Mouse (Mus musculus) heart, embryonic 14.5 days (tissue): ENCODE measurements around the gene Ccnc. TPM values are rescaled to one million over a fixed set of nuclear protein-coding genes. Genes with fewer than 3 reads are reported as not detected.

Source experiments
- ATAC-seq: fragments of 200-750 bp; cut with Nextera tagmentation; 2 replicates; pipeline ENCODE4 v1.8.0; 2017; ENCODE audit warnings: low read depth, moderate TSS enrichment; ENCODE audit not compliant: insufficient number of reproducible peaks, insufficient read depth, low FRiP score
- H3K27ac ChIP-seq, 2 experiments: fragments of 200-500 bp in 1 of 2; fragments of 300-500 bp in 1 of 2; sonication (generic) in 1 of 2; replicated peaks in 1 of 2; 2 replicates each; pipeline ENCODE4 v1.5.1; 2012 to 2014; ENCODE audit warnings: low read depth in 2 of 2, low read length in 2 of 2, control low read depth in 1 of 2, mild to moderate bottlenecking in 1 of 2, mixed read lengths in 1 of 2; ENCODE audit not compliant: control insufficient read depth in 1 of 2, insufficient read depth in 1 of 2
- H3K27me3 ChIP-seq: fragments of 300-500 bp; sonication (generic); 2 replicates; pipeline ENCODE4 v1.6.1; 2014; ENCODE audit warnings: mild to moderate bottlenecking, low read length, control low read depth; ENCODE audit not compliant: control insufficient read depth, insufficient read depth
- H3K36me3 ChIP-seq: fragments of 300-500 bp; sonication (generic); 2 replicates; pipeline ENCODE4 v1.6.1; 2014; ENCODE audit warnings: mild to moderate bottlenecking, control low read depth, low read length, mixed read lengths; ENCODE audit not compliant: control insufficient read depth, insufficient read depth
- H3K4me1 ChIP-seq, 2 experiments: fragments of 200-500 bp in 1 of 2; fragments of 300-500 bp in 1 of 2; sonication (generic) in 1 of 2; 2 replicates each; pipeline ENCODE4 v1.6.1; 2012 to 2014; ENCODE audit warnings: low read length in 2 of 2, control low read depth in 1 of 2, mixed read lengths in 1 of 2; ENCODE audit not compliant: control insufficient read depth in 2 of 2, insufficient read depth in 2 of 2
- H3K4me2 ChIP-seq: fragments of 300-500 bp; sonication (generic); 2 replicates; pipeline ENCODE4 v1.6.1; 2014; ENCODE audit warnings: mild to moderate bottlenecking, low read length
- H3K4me3 ChIP-seq, 2 experiments: fragments of 200-500 bp in 1 of 2; fragments of 300-500 bp in 1 of 2; sonication (generic) in 1 of 2; 2 replicates each; pipeline ENCODE4 v1.5.1; 2012 to 2014; ENCODE audit warnings: low read length in 2 of 2, mild to moderate bottlenecking in 2 of 2, control low read depth in 1 of 2, low read depth in 1 of 2, moderate library complexity in 1 of 2; ENCODE audit not compliant: control insufficient read depth in 1 of 2, insufficient read depth in 1 of 2
- H3K9ac ChIP-seq: fragments of 300-500 bp; sonication (generic); 2 replicates; pipeline ENCODE4 v1.6.1; 2014; ENCODE audit warnings: mild to moderate bottlenecking, low read length
- H3K9me3 ChIP-seq: fragments of 300-500 bp; sonication (generic); 2 replicates; pipeline ENCODE4 v1.6.1; 2016; ENCODE audit warnings: low read length, control low read depth; ENCODE audit not compliant: control insufficient read depth
- WGBS: fragments of 180-500 bp; shearing (Covaris S2); extraction: QIAGEN DNeasy Blood & Tissue Kit; methylation state at CpG from one replicate; pipeline ENCODE4 v1.1.7; 2014; 5-methylcytosine and 5-hydroxymethylcytosine counted together
- polyA plus RNA-seq: library from polyadenylated mRNA; unstranded; fragments of >200 nt; fragmentation: Nextera tagmentation; extraction: Ambion mirVana; gene quantifications from 2 replicates; pipeline ENCODE4 v1.2.1, GENCODE M21; 2014

The Ccnc gene
- polyA plus RNA-seq, 1 experiment from 2014 or later = 29.5 TPM

DNA sequence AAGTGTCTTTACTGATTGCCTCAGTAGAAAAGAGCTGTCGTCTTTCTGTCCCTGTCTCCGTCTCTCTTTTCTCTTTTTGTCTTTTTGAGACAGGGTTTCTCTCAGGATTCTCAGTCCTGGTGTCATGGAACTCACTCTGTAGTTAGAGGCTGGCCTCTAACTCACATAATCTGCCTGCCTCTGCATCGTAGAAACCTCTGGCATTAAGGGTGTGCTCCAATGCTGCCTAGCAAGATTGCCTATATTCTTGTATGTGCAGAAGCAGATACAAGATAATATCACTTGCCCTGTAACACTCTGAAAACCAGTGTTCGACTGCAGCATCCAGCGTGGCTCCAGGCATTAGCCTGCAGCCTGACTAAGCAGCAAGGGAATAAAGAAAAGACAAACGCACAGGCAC is 61.4 kb downstream of the Ccnc start:
- no peak for ATAC-seq
- 85% methylated on average over 6 of the region's 6 CpGs for WGBS
- Histone ChIP-seq H3K36me3 (peaks cover 44% of the 10 kb centered on the region), H3K9ac (no peak overlapping the region), H3K4me2 (no peak overlapping the region), H3K4me3 (no peak overlapping the region), H3K27ac (no peak overlapping the region), H3K27me3 (no peaks in the 10 kb centered on the region), H3K4me1 (peaks cover 0 to 3% of the 10 kb centered on the region in 2 experiments; a peak in 1 of 4 replicates), H3K9me3 (no peaks in the 10 kb centered on the region)

GRCm38 (mm10) chr4:21789836-21790235 is 62.3 kb downstream of the Ccnc start:
- peaks cover 34% of the 10 kb centered on the region for H3K36me3 ChIP-seq
- H3K27me3 ChIP-seq = no peaks in the 10 kb centered on the region
- 72% methylated on average over 4 of the region's 4 CpGs for whole genome bisulfite sequencing
- H3K4me2 ChIP-seq = no peak overlapping the region
- H3K9ac ChIP-seq = no peak overlapping the region
- H3K4me1 ChIP-seq = peaks cover 0 to 3% of the 10 kb centered on the region in 2 experiments; a peak in 1 of 4 replicates
- H3K9me3 ChIP-seq = no peaks in the 10 kb centered on the region
- H3K27ac ChIP-seq = no peak overlapping the region
- no peak for ATAC-seq
- no peak overlapping the region for H3K4me3 ChIP-seq

DNA sequence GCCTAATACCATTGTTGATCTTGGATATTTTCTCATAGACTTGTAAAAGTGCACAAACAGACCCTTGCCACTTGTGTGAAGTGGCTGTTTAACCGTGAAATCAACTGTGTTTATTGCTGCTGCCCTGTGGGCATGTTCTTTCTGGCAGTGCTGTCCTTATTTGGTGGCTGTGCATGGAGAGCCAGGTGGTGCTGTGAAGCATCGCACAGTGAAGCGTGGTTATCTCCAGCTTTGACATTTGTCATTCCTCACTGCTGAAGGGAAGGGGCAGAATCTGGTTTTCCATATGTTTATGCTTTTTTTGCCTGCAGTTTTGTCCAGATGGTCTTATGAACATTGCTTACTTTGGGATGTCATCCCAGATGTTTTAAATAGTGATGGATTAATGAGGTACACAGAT is 66.1 kb downstream of the Ccnc start:
- Histone ChIP-seq H3K4me2 (no peak overlapping the region), H3K4me1 (peaks cover 0 to 3% of the 10 kb centered on the region in 2 experiments; a peak in 1 of 4 replicates), H3K9me3 (no peaks in the 10 kb centered on the region), H3K36me3 (peaks cover 36% of the 10 kb centered on the region), H3K4me3 (no peak overlapping the region), H3K9ac (no peak overlapping the region), H3K27ac (no peak overlapping the region), H3K27me3 (no peaks in the 10 kb centered on the region)
- ATAC-seq = no peak
- WGBS = 23% methylated on average over 3 of the region's 3 CpGs

DNA sequence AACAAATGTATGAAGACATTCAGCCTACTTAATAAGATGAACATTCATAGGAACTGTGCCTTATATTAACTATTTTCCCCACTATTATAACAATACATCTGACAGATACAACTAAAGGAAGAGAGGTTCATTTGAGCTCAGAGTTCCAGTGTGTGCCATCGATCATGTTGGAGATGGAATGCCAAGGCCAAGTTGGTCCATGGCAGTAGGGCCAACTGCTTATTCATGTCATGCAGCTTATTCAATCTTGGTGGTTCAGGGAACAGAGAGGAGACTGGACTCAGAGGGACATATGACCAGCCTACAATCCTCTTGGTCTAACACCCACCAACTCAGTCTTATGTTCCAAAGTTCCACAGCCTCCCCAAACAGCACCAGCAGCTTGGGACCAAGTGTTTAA is 73.5 kb downstream of the Ccnc start:
- WGBS = 97% methylated on average over 1 of the region's 1 CpGs
- Histone ChIP-seq H3K4me1 (no peaks in the 10 kb centered on the region), H3K4me3 (no peak overlapping the region), H3K9ac (no peak overlapping the region), H3K9me3 (no peaks in the 10 kb centered on the region), H3K36me3 (peaks cover 85% of the 10 kb centered on the region), H3K4me2 (no peak overlapping the region), H3K27me3 (no peaks in the 10 kb centered on the region), H3K27ac (no peak overlapping the region)
- ATAC-seq = no peak

- H3K9ac ChIP-seq = no peak overlapping the region
- no peaks in the 10 kb centered on the region for H3K27me3 ChIP-seq
- H3K4me1 ChIP-seq = no peaks in the 10 kb centered on the region
- no peak for ATAC-seq
- no peaks in the 10 kb centered on the region for H3K9me3 ChIP-seq
- no peak overlapping the region for H3K27ac ChIP-seq
- H3K36me3 ChIP-seq = peaks cover 90% of the 10 kb centered on the region
- 79% methylated on average over 2 of the region's 2 CpGs for WGBS
- no peak overlapping the region for H3K4me2 ChIP-seq
- H3K4me3 ChIP-seq = no peak overlapping the region
Measured at GRCm38 (mm10) chr4:21801620-21802019, 74.1 kb downstream of the Ccnc start.

- Histone ChIP-seq H3K27me3 (no peaks in the 10 kb centered on the region), H3K4me3 (no peak overlapping the region), H3K4me1 (no peaks in the 10 kb centered on the region), H3K36me3 (peaks cover 68% of the 10 kb centered on the region), H3K9ac (no peak overlapping the region), H3K4me2 (no peak overlapping the region), H3K27ac (no peak overlapping the region), H3K9me3 (no peaks in the 10 kb centered on the region)
- no peak for ATAC-seq
- WGBS = 75% methylated on average over 5 of the region's 5 CpGs
Measured at GRCm38 (mm10) chr4:21807204-21807603, 79.7 kb downstream of the Ccnc start.

Other genes starting within 250 kb of the Ccnc start
- not detected in 2 replicates for gene Prdm13, start 41.7 kb upstream of the Ccnc start, polyA plus RNA-seq
- gene Usp45, start 39.5 kb downstream of the Ccnc start, polyA plus RNA-seq = 6.9 and 11.2 TPM in 2 replicates
- 18.5 and 19.1 TPM in 2 replicates for gene Tstd3, start 39.5 kb downstream of the Ccnc start, polyA plus RNA-seq
- 85.3 and 86.0 TPM in 2 replicates for gene Pnisr, start 119.9 kb downstream of the Ccnc start, polyA plus RNA-seq
- gene Coq3, start 152.0 kb downstream of the Ccnc start, polyA plus RNA-seq = 20.2 and 21.0 TPM in 2 replicates
- 3.8 and 4.1 TPM in 2 replicates for gene Faxc, start 203.6 kb downstream of the Ccnc start, polyA plus RNA-seq